Mouse (Mus musculus) forebrain, postnatal 0 days (tissue): ENCODE measurements at regions not wholly inside any gene's neighbourhood (a gene's known extent, or its start where the extent isn't known, plus 50 kb on each side); places are given as distances from the start of the nearest gene placed in this dataset.
"Not testable (repeated sequence)": the region's sequence is repeated elsewhere in the genome, so short reads cannot be mapped to it uniquely, and the experiment has no call there.

Source experiments
- ATAC-seq: fragments of 200-750 bp; cut with Nextera tagmentation; 2 replicates; pipeline ENCODE4 v1.8.0; 2017; ENCODE audit warnings: mild to moderate bottlenecking, moderate library complexity
- DNase-seq: peaks from one replicate; pipeline ENCODE4 v3.0.0-alpha.2; 2015
- H3K27ac ChIP-seq: fragments of 300-500 bp; sonication (generic); 2 replicates; pipeline ENCODE4 v1.5.1; 2014; ENCODE audit warnings: low read depth, mild to moderate bottlenecking, antibody characterized with exemption, low read length, moderate library complexity, mixed read lengths
- H3K27me3 ChIP-seq: fragments of 300-500 bp; sonication (generic); 2 replicates; pipeline ENCODE4 v1.6.1; 2014; ENCODE audit warnings: mild to moderate bottlenecking, low read length, mixed read lengths; ENCODE audit not compliant: insufficient read depth
- H3K36me3 ChIP-seq: fragments of 300-500 bp; sonication (generic); 2 replicates; pipeline ENCODE4 v1.6.1; 2014; ENCODE audit warnings: mild to moderate bottlenecking, moderate library complexity; ENCODE audit not compliant: insufficient read depth
- H3K4me1 ChIP-seq: fragments of 300-500 bp; sonication (generic); 2 replicates; pipeline ENCODE4 v1.6.1; 2014; ENCODE audit warnings: antibody characterized with exemption; ENCODE audit not compliant: insufficient read depth
- H3K4me2 ChIP-seq: fragments of 300-500 bp; sonication (generic); 2 replicates; pipeline ENCODE4 v1.6.1; 2014; ENCODE audit warnings: low read depth, mild to moderate bottlenecking, moderate library complexity
- H3K4me3 ChIP-seq: fragments of 300-500 bp; sonication (generic); 2 replicates; pipeline ENCODE4 v1.5.1; 2014; ENCODE audit warnings: low read depth, low read length, mixed read lengths
- H3K9ac ChIP-seq: fragments of 300-500 bp; sonication (generic); 2 replicates; pipeline ENCODE4 v1.6.1; 2014; ENCODE audit warnings: mild to moderate bottlenecking
- H3K9me3 ChIP-seq: fragments of 300-500 bp; sonication (generic); 2 replicates; pipeline ENCODE4 v1.6.1; 2016; ENCODE audit warnings: low read length
- CTCF ChIP-seq: sonication (generic); IDR thresholded peaks from 2 replicates; pipeline ENCODE4 v1.5.1; 2016; ENCODE audit warnings: antibody characterized with exemption, control low read depth, low read depth
- WGBS: fragments of 180-500 bp; shearing (Covaris S2); extraction: QIAGEN DNeasy Blood & Tissue Kit; methylation state at CpG from one replicate; pipeline ENCODE4 v1.1.7; 2014; 5-methylcytosine and 5-hydroxymethylcytosine counted together

GRCm38 (mm10) chr14:53750703-53751441 lies 503.0 kb downstream of the Dad1 start:
- TF ChIP-seq CTCF: no peak
- ATAC-seq (no peak), DNase-seq (no peak)
- Histone ChIP-seq H3K4me2 (no peak overlapping the region), H3K4me1 (no peaks in the 10 kb centered on the region), H3K27me3 (no peaks in the 10 kb centered on the region), H3K9ac (no peak overlapping the region), H3K36me3 (no peaks in the 10 kb centered on the region), H3K4me3 (no peak overlapping the region), H3K9me3 (no peaks in the 10 kb centered on the region), H3K27ac (no peak overlapping the region)
- 73% methylated on average over 4 of the region's 4 CpGs for WGBS

- H3K4me3 ChIP-seq, H3K9me3 ChIP-seq, ATAC-seq, H3K27me3 ChIP-seq, H3K27ac ChIP-seq, H3K9ac ChIP-seq, H3K4me1 ChIP-seq, H3K4me2 ChIP-seq, DNase-seq, H3K36me3 ChIP-seq: not testable (repeated sequence)
- WGBS: 88% methylated on average over 3 of the region's 3 CpGs
Observed at GRCm38 (mm10) chr14:53743552-53743951, 510.4 kb downstream of the Dad1 start.

GRCm38 (mm10) chr14:53742864-53743263 lies 511.0 kb downstream of the Dad1 start:
- H3K4me3 ChIP-seq, H3K4me1 ChIP-seq, H3K9ac ChIP-seq, H3K27me3 ChIP-seq, H3K9me3 ChIP-seq, H3K27ac ChIP-seq, H3K36me3 ChIP-seq, DNase-seq, ATAC-seq, H3K4me2 ChIP-seq: not testable (repeated sequence)
- WGBS: 86% methylated on average over 2 of the region's 2 CpGs

DNA sequence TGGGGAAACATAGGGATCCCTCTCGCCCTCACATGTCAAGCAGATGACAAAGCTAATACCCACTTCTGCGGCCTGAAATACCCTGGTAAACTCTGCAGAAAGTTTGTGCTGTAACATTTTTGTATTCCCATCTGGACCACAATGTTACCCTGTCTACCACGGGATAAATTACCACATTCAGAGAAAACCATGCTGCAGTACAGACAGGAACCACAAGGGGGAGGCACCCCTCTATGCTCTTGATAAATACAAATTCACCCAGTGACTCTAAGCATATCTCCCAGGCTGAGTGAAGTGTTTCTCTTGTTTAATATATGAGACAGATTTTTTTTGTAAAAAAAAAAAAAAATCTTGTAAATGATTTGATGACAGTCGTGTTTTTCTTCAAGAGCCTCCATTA lies 512.7 kb downstream of the Dad1 start:
- not testable (repeated sequence) for H3K4me2 ChIP-seq, H3K4me1 ChIP-seq, H3K36me3 ChIP-seq, H3K27me3 ChIP-seq, H3K4me3 ChIP-seq, H3K9ac ChIP-seq, H3K27ac ChIP-seq, H3K9me3 ChIP-seq
- DNase-seq: peak; percentile 27
- TF ChIP-seq CTCF: peak; percentile 59
- ATAC-seq: peak; percentile 38; the same call in 1 of the 2 replicates
- WGBS: 47% methylated on average over 4 of the region's 4 CpGs

DNA sequence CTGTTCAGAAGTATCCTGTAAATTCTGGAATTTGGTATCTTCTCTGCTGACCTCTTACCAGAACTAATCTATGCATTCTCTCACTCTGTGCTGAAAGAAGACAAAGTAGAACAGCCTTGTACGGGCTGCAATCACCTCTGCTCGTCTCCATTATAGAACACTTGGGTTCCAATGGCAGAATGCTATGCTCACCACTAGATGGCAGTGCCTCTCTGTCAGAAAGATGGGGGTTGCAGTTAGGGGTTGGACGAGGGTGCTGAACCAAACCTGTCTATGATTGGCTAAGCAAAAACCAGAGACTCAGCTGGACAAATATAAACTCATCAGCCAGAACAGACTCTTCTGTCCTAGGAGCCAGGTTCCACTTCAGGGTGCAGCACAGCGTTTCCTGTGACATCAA lies 515.9 kb downstream of the Dad1 start:
- not testable (repeated sequence) for H3K27me3 ChIP-seq, H3K27ac ChIP-seq, H3K4me1 ChIP-seq, H3K4me3 ChIP-seq, H3K4me2 ChIP-seq, H3K36me3 ChIP-seq, ATAC-seq, H3K9me3 ChIP-seq, DNase-seq, H3K9ac ChIP-seq
- WGBS: 34% methylated on average over 4 of the region's 4 CpGs
- peak; percentile 57 for TF ChIP-seq CTCF

DNA sequence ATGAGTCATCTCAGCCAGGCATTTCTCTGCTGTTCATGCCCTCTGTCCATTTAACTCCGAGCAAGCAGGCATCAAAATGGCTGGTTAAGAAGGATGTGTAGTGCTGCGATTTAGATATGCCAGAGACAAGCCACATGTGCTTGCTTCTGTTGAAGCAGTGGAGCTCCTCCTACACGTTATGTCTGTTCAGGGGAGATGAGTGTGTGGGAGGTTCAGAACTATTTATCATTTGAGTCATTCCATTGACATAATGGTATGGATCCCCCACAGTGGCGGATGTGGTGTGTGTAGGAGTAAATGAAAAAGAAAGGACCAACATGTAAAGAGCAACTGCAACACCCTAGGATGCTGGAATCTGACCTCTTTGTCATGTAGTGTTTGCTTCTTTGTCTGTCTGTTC lies 517.6 kb downstream of the Dad1 start:
- not testable (repeated sequence) for H3K4me3 ChIP-seq, ATAC-seq, H3K27ac ChIP-seq, H3K27me3 ChIP-seq, H3K9me3 ChIP-seq, H3K4me2 ChIP-seq, H3K4me1 ChIP-seq, H3K9ac ChIP-seq, H3K36me3 ChIP-seq, DNase-seq
- WGBS: 80% methylated on average over 4 of the region's 4 CpGs

GRCm38 (mm10) chr14:53731600-53731999 lies 522.3 kb downstream of the Dad1 start:
- not testable (repeated sequence) for H3K4me1 ChIP-seq, H3K9ac ChIP-seq, H3K9me3 ChIP-seq, DNase-seq, ATAC-seq, H3K4me3 ChIP-seq, H3K27me3 ChIP-seq, H3K27ac ChIP-seq, H3K36me3 ChIP-seq, H3K4me2 ChIP-seq
- no CpG with 5 or more reads among the region's 4 CpGs for WGBS

DNA sequence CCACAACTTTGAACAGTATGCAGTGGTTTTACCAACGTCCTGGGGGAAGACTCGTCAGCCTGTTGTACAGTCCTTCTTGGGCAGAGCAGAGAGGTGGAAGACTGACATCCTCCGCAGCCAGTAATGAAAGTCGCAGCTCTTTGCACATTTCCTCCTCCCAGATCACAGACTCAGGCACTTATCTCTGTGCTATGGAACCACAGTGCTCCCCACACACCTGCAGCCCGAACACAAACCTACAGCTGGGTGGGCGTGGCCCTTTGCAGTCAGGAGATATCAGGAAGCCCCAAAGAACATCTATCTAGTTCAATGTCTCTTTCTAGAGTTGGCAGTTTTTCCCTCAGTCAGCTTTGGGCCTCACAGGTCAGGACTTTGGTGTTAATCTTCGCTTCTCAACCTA lies 524.0 kb downstream of the Dad1 start:
- DNase-seq, H3K27me3 ChIP-seq, ATAC-seq, H3K9ac ChIP-seq, H3K4me2 ChIP-seq, H3K27ac ChIP-seq, H3K4me1 ChIP-seq, H3K4me3 ChIP-seq, H3K9me3 ChIP-seq, H3K36me3 ChIP-seq: not testable (repeated sequence)
- WGBS: 83% methylated on average over 1 of the region's 7 CpGs

GRCm38 (mm10) chr14:53729149-53729548 lies 524.8 kb downstream of the Dad1 start:
- H3K9me3 ChIP-seq, H3K27me3 ChIP-seq, DNase-seq, H3K9ac ChIP-seq, ATAC-seq, H3K4me2 ChIP-seq, H3K27ac ChIP-seq, H3K36me3 ChIP-seq, H3K4me1 ChIP-seq, H3K4me3 ChIP-seq: not testable (repeated sequence)
- WGBS: no CpG with 5 or more reads among the region's 1 CpGs

DNA sequence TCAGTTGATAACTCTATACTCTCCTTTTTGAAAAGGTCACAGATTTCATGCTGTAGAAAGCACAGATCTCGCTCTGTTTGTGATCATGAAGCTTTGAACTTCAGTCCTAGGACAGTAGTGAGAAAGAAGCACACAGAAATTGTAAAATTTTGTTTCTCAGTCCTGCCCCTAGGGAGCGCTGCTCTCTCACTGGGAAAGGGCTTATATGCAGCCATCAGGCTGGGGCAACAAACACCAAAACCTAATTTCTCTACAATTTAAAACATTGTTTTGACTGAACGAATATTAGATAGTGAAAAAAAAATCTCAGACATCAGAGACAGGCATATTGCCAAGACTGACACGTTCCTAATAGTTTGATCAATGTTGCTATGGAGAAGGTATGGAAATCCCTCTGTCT lies 527.0 kb downstream of the Dad1 start:
- H3K9ac ChIP-seq, H3K4me3 ChIP-seq, DNase-seq, H3K36me3 ChIP-seq, H3K9me3 ChIP-seq, H3K4me2 ChIP-seq, H3K4me1 ChIP-seq, ATAC-seq, H3K27ac ChIP-seq, H3K27me3 ChIP-seq: not testable (repeated sequence)
- 30% methylated on average over 2 of the region's 4 CpGs for WGBS

DNA sequence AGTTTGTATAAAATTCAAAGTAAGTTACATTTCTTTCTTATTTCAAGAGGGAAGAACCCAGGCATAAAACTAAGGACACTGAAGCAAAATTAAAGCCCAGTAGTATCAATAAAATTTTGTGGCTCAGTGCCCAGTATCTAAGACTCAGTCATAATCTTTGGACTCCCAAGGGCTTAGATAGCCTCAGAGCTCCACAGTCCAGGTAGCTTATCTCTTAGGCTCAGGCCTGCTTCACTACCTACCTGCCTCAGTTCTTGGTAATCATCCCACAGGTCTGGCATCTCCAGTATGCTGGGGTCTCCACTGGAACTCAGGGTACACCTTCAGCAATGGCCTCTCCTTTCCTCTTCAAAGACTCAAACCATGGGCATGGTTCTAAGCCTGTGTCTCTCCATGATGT lies 530.3 kb downstream of the Dad1 start:
- not testable (repeated sequence) for ATAC-seq, H3K9me3 ChIP-seq, H3K4me2 ChIP-seq, H3K27me3 ChIP-seq, H3K9ac ChIP-seq, DNase-seq, H3K27ac ChIP-seq, H3K4me3 ChIP-seq, H3K36me3 ChIP-seq, H3K4me1 ChIP-seq
